Mouse (Mus musculus) bone marrow, adult 2 months (tissue): ENCODE measurements around the gene Apopt1.

Experiments
- CTCF ChIP-seq: fragments of 200-500 bp; IDR thresholded peaks from 2 replicates; pipeline ENCODE4 v1.5.1; 2011; ENCODE audit warnings: low read length, control low read depth; ENCODE audit not compliant: control insufficient read depth, insufficient read depth
- POLR2A ChIP-seq: fragments of 200-500 bp; IDR thresholded peaks from 2 replicates; pipeline ENCODE4 v1.6.1; 2011; ENCODE audit warnings: low read depth, mild to moderate bottlenecking, control low read depth, low read length, borderline replicate concordance; ENCODE audit not compliant: control insufficient read depth

- TF ChIP-seq POLR2A (peak; percentile 26; the same call in 1 of the 2 replicates), CTCF (peak; percentile 95)
Measured at GRCm38 (mm10) chr12:111731822-111732807, 19.1 kb downstream of the Apopt1 start.
